Mouse (Mus musculus) CH12.LX (cell line): Measurements from ENCODE around the gene Adgra1. TPM values are rescaled to one million over a fixed set of nuclear protein-coding genes. Genes with fewer than 3 reads are reported as not detected.

Experiments
- DNase-seq: peaks from one replicate; pipeline ENCODE4 v3.0.0-alpha.2; 2013; ENCODE audit errors: extremely low read depth
- H3K27ac ChIP-seq: 2 replicates; pipeline ENCODE4 v1.5.1; 2012; ENCODE audit warnings: low read depth, mild to moderate bottlenecking, control low read depth, moderate library complexity; ENCODE audit not compliant: insufficient read depth
- H3K27me3 ChIP-seq: replicated peaks from 2 replicates; pipeline ENCODE3; 2012; ENCODE audit warnings: inconsistent platforms
- H3K36me3 ChIP-seq, 2 experiments: replicated peaks in 1 of 2; 2 replicates each; pipeline versions ENCODE3 to v1.6.1; 2012; ENCODE audit warnings: inconsistent platforms in 1 of 2, low read length in 1 of 2, mild to moderate bottlenecking in 1 of 2, mixed read lengths in 1 of 2, moderate library complexity in 1 of 2; ENCODE audit not compliant: control insufficient read depth in 1 of 2, insufficient read depth in 1 of 2
- H3K4me1 ChIP-seq, 2 experiments: 2 replicates each; pipeline ENCODE4 v1.6.1; 2012; ENCODE audit warnings: inconsistent platforms in 1 of 2, moderate library complexity in 1 of 2; ENCODE audit not compliant: insufficient read depth in 2 of 2, control insufficient read depth in 1 of 2
- H3K4me2 ChIP-seq: 2 replicates; pipeline ENCODE4 v1.6.1; 2012; ENCODE audit warnings: low read depth, mild to moderate bottlenecking, control low read depth; ENCODE audit not compliant: poor library complexity, insufficient read depth, severe bottlenecking
- H3K4me3 ChIP-seq, 3 experiments: fragments of 150-350 bp in 1 of 3; sonication (generic) in 1 of 3; replicated peaks in 1 of 3; 2 replicates each; pipeline versions ENCODE3 to v1.5.1; 2011 to 2012; ENCODE audit warnings: low read depth in 2 of 3, low read length in 2 of 3, mild to moderate bottlenecking in 2 of 3, moderate library complexity in 2 of 3, control low read depth in 1 of 3, improper control_type of control experiment in 1 of 3, inconsistent platforms in 1 of 3, mixed read lengths in 1 of 3; ENCODE audit not compliant: poor library complexity in 1 of 3
- H3K79me2 ChIP-seq: replicated peaks from 2 replicates; pipeline ENCODE4 v1.6.1; 2012; ENCODE audit warnings: mild to moderate bottlenecking, moderate library complexity; ENCODE audit not compliant: control insufficient read depth, poor library complexity, insufficient read depth, severe bottlenecking; ENCODE audit errors: extremely low read depth
- H3K9ac ChIP-seq: 2 replicates; pipeline ENCODE4 v1.6.1; 2012; ENCODE audit warnings: low read depth, mild to moderate bottlenecking, control low read depth, moderate library complexity; ENCODE audit not compliant: insufficient read depth
- H3K9me3 ChIP-seq: replicated peaks from 2 replicates; pipeline ENCODE3; 2012; ENCODE audit warnings: low read length, inconsistent platforms, mixed read lengths
- CTCF ChIP-seq, 2 experiments: IDR thresholded peaks in 1 of 2; conservative IDR thresholded peaks in 1 of 2; 2 replicates each; pipeline ENCODE4 v1.5.1; 2011 to 2012; ENCODE audit warnings: low read depth in 2 of 2, low read length in 2 of 2, improper control_type of control experiment in 1 of 2, inconsistent platforms in 1 of 2, mild to moderate bottlenecking in 1 of 2, moderate library complexity in 1 of 2
- E2F4 ChIP-seq: IDR thresholded peaks from 2 replicates; pipeline ENCODE4 v1.6.1; 2011; ENCODE audit warnings: low read depth, low read length, improper control_type of control experiment; ENCODE audit not compliant: insufficient replicate concordance
- EP300 ChIP-seq: IDR thresholded peaks from 2 replicates; pipeline ENCODE4 v1.6.1; 2011; ENCODE audit warnings: low read length, improper control_type of control experiment
- HCFC1 ChIP-seq: IDR thresholded peaks from 2 replicates; pipeline ENCODE4 v1.6.1; 2012; ENCODE audit warnings: low read depth, mild to moderate bottlenecking, inconsistent platforms, low read length, improper control_type of control experiment
- IRF4 ChIP-seq: IDR thresholded peaks from 2 replicates; pipeline ENCODE4 v1.6.1; 2014; ENCODE audit warnings: low read depth, mild to moderate bottlenecking, inconsistent platforms, low read length, improper control_type of control experiment
- JUN ChIP-seq: IDR thresholded peaks from 2 replicates; pipeline ENCODE4 v1.6.1; 2011; ENCODE audit warnings: low read depth, mild to moderate bottlenecking, low read length, improper control_type of control experiment, moderate library complexity; ENCODE audit not compliant: insufficient read depth
- JUND ChIP-seq: conservative IDR thresholded peaks from 2 replicates; pipeline ENCODE4 v1.6.1; 2011; ENCODE audit warnings: low read depth, low read length, improper control_type of control experiment
- KAT2A ChIP-seq: IDR thresholded peaks from 2 replicates; pipeline ENCODE4 v1.6.1; 2012; ENCODE audit warnings: low read length, improper control_type of control experiment, inconsistent platforms; ENCODE audit not compliant: insufficient replicate concordance
- MAFK ChIP-seq: IDR thresholded peaks from 2 replicates; pipeline ENCODE4 v1.6.1; 2011; ENCODE audit warnings: low read length, improper control_type of control experiment; ENCODE audit not compliant: insufficient replicate concordance
- MAX ChIP-seq: IDR thresholded peaks from 2 replicates; pipeline ENCODE4 v1.6.1; 2011; ENCODE audit warnings: low read length, improper control_type of control experiment
- MAZ ChIP-seq: IDR thresholded peaks from 2 replicates; pipeline ENCODE4 v1.6.1; 2012; ENCODE audit warnings: low read depth, mild to moderate bottlenecking, inconsistent platforms, low read length, improper control_type of control experiment, moderate library complexity
- MEF2A ChIP-seq: IDR thresholded peaks from 2 replicates; pipeline ENCODE4 v1.6.1; 2014; ENCODE audit warnings: low read depth, mild to moderate bottlenecking, inconsistent platforms, low read length, improper control_type of control experiment, borderline replicate concordance
- MXI1 ChIP-seq: IDR thresholded peaks from 2 replicates; pipeline ENCODE4 v1.6.1; 2011; ENCODE audit warnings: mild to moderate bottlenecking, low read depth, low read length, improper control_type of control experiment
- MYC ChIP-seq: IDR thresholded peaks from 2 replicates; pipeline ENCODE4 v1.6.1; 2011; ENCODE audit warnings: low read depth, mild to moderate bottlenecking, improper control_type of control experiment, low read length
- NRF1 ChIP-seq: IDR thresholded peaks from 2 replicates; pipeline ENCODE4 v1.6.1; 2014; ENCODE audit warnings: low read depth, mild to moderate bottlenecking, inconsistent platforms, low read length, improper control_type of control experiment, moderate library complexity
- PAX5 ChIP-seq: IDR thresholded peaks from 2 replicates; pipeline ENCODE4 v1.6.1; 2012; ENCODE audit warnings: low read length, inconsistent platforms, mixed read lengths
- POLR2A ChIP-seq: IDR thresholded peaks from 2 replicates; pipeline ENCODE4 v1.6.1; 2011; ENCODE audit warnings: low read depth, mild to moderate bottlenecking, improper control_type of control experiment, low read length
- POLR2AphosphoS2 ChIP-seq: IDR thresholded peaks from 2 replicates; pipeline ENCODE4 v1.6.1; 2011; ENCODE audit warnings: low read depth, low read length, improper control_type of control experiment
- RCOR1 ChIP-seq: conservative IDR thresholded peaks from 2 replicates; pipeline ENCODE4 v1.6.1; 2012; ENCODE audit warnings: low read depth, mild to moderate bottlenecking, inconsistent platforms, low read length, improper control_type of control experiment
- SMC3 ChIP-seq: IDR thresholded peaks from 2 replicates; pipeline ENCODE4 v1.6.1; 2011; ENCODE audit warnings: low read depth, low read length, improper control_type of control experiment
- TCF12 ChIP-seq: IDR thresholded peaks from 2 replicates; pipeline ENCODE4 v1.6.1; 2014; ENCODE audit warnings: low read depth, mild to moderate bottlenecking, inconsistent platforms, low read length, improper control_type of control experiment
- UBTF ChIP-seq: IDR thresholded peaks from 2 replicates; pipeline ENCODE4 v1.6.1; 2012; ENCODE audit warnings: low read depth, mild to moderate bottlenecking, inconsistent platforms, low read length, improper control_type of control experiment, moderate library complexity
- USF2 ChIP-seq: conservative IDR thresholded peaks from 2 replicates; pipeline ENCODE4 v1.6.1; 2011; ENCODE audit warnings: low read depth, low read length, improper control_type of control experiment
- ZC3H11A ChIP-seq: IDR thresholded peaks from 2 replicates; pipeline ENCODE4 v1.6.1; 2012; ENCODE audit warnings: low read depth, mild to moderate bottlenecking, inconsistent platforms, low read length, improper control_type of control experiment
- ZKSCAN1 ChIP-seq: IDR thresholded peaks from 2 replicates; pipeline ENCODE4 v1.6.1; 2012; ENCODE audit warnings: low read depth, inconsistent platforms, low read length, improper control_type of control experiment, borderline replicate concordance
- ZMIZ1 ChIP-seq: IDR thresholded peaks from 2 replicates; pipeline ENCODE4 v1.6.1; 2012; ENCODE audit warnings: low read depth, mild to moderate bottlenecking, inconsistent platforms, low read length, improper control_type of control experiment
- ZNF384 ChIP-seq: IDR thresholded peaks from 2 replicates; pipeline ENCODE4 v1.6.1; 2012; ENCODE audit warnings: low read depth, low read length, improper control_type of control experiment, inconsistent platforms
- dilution Hi-C: fragments of 300-500 bp; cut with MboI; formaldehyde crosslinking; loops from 2 replicates; pipeline ENCODE4 v1.14.3; 2020; ENCODE audit warnings: low sequenced_read_pairs; ENCODE audit not compliant: extremely low pct_unique_long_range_greater_than_20kb, extremely low pct_ligation_motif_present
- in situ Hi-C: fragments of 300-500 bp; cut with MboI; formaldehyde crosslinking; loops from 3 replicates; pipeline ENCODE4 v1.14.3; 2019; ENCODE audit warnings: low sequenced_read_pairs, low pct_ligation_motif_present, low pct_unique_long_range_greater_than_20kb, mixed read lengths
- polyA plus RNA-seq: library from polyadenylated mRNA; unstranded; fragments of >175 nt; gene quantifications from 2 replicates; pipeline ENCODE4 v1.2.1, GENCODE M21; 2012; ENCODE audit warnings: low read depth; ENCODE audit not compliant: insufficient read length
- total RNA-seq, 2 experiments: library from RNA; depleted of rRNA; stranded (reverse); fragments of 300-350 nt in 1 of 2; fragments of >200 nt in 1 of 2; gene quantifications; 2 replicates each; pipeline ENCODE4 v1.2.3; 2012 to 2014

The Adgra1 gene
- total and polyA plus RNA-seq, 3 experiments: not detected

DNA sequence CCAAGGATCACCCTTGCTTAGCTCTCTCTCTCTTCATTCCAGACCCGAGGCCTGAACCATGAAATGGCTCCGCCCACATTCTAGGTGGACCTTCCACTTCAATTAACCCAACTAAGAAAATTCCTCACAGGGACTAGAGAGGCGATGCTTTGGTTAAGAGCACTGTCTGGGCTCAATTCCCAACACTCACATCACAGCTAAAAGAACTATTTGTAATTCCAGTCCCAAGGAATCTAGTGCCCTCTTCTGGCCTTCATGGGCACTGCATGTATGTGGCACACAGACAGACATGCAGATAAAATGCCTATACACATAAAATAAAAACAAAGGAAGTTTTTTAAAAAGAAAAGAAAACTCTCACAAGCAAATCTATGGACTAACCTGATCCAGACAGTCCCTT is 27.4 kb downstream of the Adgra1 start (continued):
- no peak for TF ChIP-seq MYC
- no peak; the same call in 1 of the 2 replicates for TF ChIP-seq IRF4
- TF ChIP-seq TCF12: no peak
- TF ChIP-seq HCFC1: no peak
- TF ChIP-seq UBTF: no peak
- peak; percentile 89 to 95 for TF ChIP-seq CTCF (conservative IDR thresholded peaks at IDR 0.05 in 1 of 2, IDR thresholded peaks at IDR 0.05 in 1 of 2; ENCODE audit: low read depth in 2 of 2, low read length in 2 of 2)
- no peak for TF ChIP-seq MXI1
- no peak for TF ChIP-seq USF2
- TF ChIP-seq MAX: no peak
- no peak for TF ChIP-seq JUN
- peak; percentile 96 for TF ChIP-seq SMC3
- TF ChIP-seq MAZ: no peak
- TF ChIP-seq MEF2A: no peak
- TF ChIP-seq E2F4: no peak
- peak; percentile 67 for TF ChIP-seq ZNF384
- TF ChIP-seq ZMIZ1: no peak
- no peak for TF ChIP-seq POLR2A
- TF ChIP-seq NRF1: no peak
- no peak for TF ChIP-seq KAT2A
- no peak for TF ChIP-seq JUND

DNA sequence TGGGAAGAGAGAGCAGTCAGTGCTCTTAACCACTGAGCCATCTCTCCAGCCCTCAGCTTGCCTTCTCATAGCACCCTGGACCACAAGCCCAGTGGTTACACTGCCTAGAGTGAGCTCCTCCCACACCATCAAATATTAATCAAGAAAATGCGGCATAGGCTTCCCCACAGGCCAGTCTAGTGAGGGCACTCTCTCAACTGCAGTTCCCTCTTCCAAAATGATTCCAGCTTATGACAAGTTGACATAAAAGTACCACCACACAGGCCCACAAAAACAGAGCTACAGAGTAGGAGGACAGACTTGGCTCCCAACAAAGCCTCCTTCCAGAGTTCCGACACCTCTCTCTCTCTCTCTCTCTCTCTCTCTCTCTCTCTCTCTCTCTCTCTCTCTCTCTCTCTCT is 29.1 kb downstream of the Adgra1 start:
- H3K36me3 ChIP-seq: no peaks in the 10 kb centered on the region
- no peak overlapping the region for H3K4me3 ChIP-seq
- H3K9me3 ChIP-seq: no peaks in the 10 kb centered on the region
- in situ Hi-C loops (no loop called here), dilution Hi-C loops (no loop called here)
- no peak overlapping the region for H3K27ac ChIP-seq
- TF ChIP-seq MEF2A: no peak
- no peak for TF ChIP-seq ZC3H11A
- no peak for TF ChIP-seq ZKSCAN1
- TF ChIP-seq SMC3: no peak
- TF ChIP-seq ZNF384: no peak
- TF ChIP-seq POLR2A: no peak
- no peak for TF ChIP-seq RCOR1
- no peak for TF ChIP-seq MAFK
- no peak for TF ChIP-seq JUN
- no peak for TF ChIP-seq CTCF (conservative IDR thresholded peaks at IDR 0.05 in 1 of 2, IDR thresholded peaks at IDR 0.05 in 1 of 2; ENCODE audit: low read depth in 2 of 2, low read length in 2 of 2)
- TF ChIP-seq PAX5: no peak
- no peak for TF ChIP-seq EP300
- no peak for TF ChIP-seq MAX
- no peak for TF ChIP-seq MXI1
- TF ChIP-seq MYC: no peak
- no peak for TF ChIP-seq POLR2AphosphoS2
- TF ChIP-seq E2F4: no peak
- DNase-seq: no peak
- peaks cover 14% of the 10 kb centered on the region for H3K27me3 ChIP-seq
- H3K79me2 ChIP-seq: no peaks in the 10 kb centered on the region
- H3K9ac ChIP-seq: no peak overlapping the region
- H3K4me1 ChIP-seq: peaks cover 0 to 3% of the 10 kb centered on the region in 2 experiments; a peak in 3 of 4 replicates
- no peak overlapping the region for H3K4me2 ChIP-seq
